Mouse (Mus musculus): ENCODE measurements around the gene Cpsf3.

GRCm38 (mm10) chr12:21333766-21334165 is 48.6 kb downstream of the Cpsf3 start:
- no peak for TF ChIP-seq CTCF (IDR thresholded peaks at IDR 0.05; ENCODE audit: borderline replicate concordance, insufficient read depth, low read length)
- no peak for TF ChIP-seq POLR2A (IDR thresholded peaks at IDR 0.05; ENCODE audit: low read depth, low read length)

Measured in embryonic fibroblast, embryonic 13.5 days (primary cell).